Mouse (Mus musculus): ENCODE results near the gene Sertad3.

Gene Sertad3

DNA sequence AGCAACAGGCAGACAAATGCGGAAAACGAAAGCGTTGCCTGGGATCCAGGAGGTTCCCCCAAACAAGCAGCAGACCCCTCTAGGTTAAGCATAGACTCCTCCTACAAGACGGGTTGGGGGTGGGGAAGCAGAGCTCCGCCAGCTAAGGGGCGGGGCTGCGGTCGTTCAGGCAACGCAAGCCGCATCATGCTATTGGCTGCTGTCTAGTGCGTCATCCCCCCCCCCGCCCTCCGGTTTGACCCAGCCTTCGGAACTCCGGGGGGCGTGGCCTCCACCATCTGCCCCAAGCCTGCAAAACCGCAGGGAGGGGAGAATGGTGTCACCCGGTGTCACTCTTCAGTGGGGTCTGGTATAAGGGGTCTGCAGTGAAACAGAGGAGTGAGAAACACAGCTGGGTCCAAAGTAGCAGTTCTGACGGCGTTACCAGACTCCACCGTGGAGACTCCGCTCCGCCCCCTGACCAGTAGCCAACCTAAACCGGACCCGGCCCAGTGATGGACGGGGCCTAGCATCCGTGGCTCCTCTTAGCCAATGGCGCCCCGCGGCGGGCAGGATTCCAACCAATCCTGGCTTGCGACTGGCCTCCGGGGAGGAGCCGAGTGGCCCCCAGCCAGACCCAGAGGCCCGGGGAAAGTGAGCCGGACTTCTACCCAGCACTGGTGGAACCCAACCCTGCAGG is at the start of gene Sertad3:
TSS of gene Sertad3 (plus strand) at position 613 of the 679 bp plus-strand sequence.
- under 1% methylated on average over 36 of the region's 36 CpGs for WGBS

DNA sequence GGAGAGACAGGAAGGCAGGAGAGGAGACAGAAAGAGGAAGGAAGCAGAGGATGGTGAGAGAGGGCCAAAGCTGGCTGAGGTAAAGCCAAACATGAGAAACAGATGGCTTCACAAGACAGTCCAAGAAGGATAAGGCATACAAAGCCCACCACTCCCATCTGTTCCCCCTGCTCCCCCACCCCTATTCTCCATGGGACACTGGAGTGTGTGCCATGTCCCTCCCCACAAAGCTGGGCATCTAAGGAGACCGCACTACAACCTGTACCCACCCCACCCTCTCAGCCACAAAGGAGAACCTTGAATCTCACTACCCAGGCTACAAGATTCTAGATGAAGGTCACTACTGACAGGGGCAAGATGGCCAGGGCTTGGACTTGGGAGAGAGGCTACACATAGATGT is 46.2 kb upstream of the Sertad3 start:
- 95% methylated on average over 1 of the region's 1 CpGs for WGBS

DNA sequence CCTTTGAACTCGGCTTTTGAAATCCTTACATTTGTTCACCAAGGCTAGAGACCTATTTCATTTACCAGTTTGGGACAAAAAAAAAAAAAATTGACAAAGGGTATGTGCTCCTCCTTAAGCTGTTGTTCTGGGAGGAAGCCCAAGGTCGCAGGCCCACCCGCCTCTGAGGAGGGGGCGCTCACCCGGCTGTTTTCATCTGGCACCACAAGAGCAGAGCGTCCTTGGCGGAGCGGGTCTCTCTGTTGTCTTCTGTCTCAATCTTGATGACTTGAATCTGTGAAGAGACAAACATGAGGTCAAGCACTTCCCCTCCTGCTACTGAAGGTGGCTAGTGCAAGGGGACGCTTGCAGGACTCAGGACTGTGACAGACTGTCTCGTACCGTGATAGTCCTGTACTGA is 45.6 kb upstream of the Sertad3 start:
- 80% methylated on average over 11 of the region's 11 CpGs for WGBS

GRCm38 (mm10) chr7:27429135-27429534 is 44.4 kb upstream of the Sertad3 start:
- 50% methylated on average over 2 of the region's 2 CpGs for WGBS

DNA sequence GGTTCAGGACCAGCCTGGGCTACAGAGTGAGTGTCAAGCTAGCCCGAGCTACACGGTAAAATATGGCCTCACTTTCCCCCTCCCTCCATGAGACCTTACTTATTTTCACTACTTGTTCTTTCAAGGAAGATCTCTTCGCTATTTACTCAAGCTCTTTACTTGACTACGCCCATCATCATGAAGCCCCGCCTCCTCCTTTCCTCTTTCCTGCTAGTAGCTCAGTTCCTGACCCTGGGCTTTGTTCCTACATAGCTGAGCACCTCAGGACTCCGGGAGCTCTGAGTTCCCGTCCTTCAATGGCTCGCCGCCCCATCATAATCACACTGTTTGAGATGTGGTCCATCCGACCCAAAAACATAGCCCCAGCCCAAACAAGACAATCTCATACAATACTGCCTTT is 40.2 kb upstream of the Sertad3 start:
- WGBS: 56% methylated on average over 10 of the region's 10 CpGs

GRCm38 (mm10) chr7:27433794-27434193 is 39.8 kb upstream of the Sertad3 start:
- WGBS: 37% methylated on average over 10 of the region's 10 CpGs

DNA sequence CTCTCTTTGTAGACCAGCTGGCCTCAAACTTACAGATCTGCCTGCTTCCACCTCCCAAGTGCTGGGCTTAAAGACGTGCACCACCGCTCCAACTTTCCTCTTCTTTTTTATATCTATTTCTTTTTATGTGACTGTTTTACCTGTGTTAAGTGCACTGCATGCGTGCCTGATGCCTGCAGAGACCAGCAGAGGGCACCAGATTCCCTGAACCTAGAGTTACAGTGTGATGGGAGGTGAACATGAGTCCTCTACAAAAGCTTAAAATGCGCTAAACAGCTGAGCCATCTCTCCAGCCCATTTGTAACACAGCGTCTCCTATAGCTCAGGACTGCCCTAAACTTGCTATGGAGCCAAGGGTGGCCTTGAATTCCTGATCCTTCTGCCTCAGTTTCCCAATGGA is 36.0 kb upstream of the Sertad3 start:
- 71% methylated on average over 5 of the region's 5 CpGs for WGBS

- 80% methylated on average over 4 of the region's 4 CpGs for WGBS
Observed at GRCm38 (mm10) chr7:27440014-27440413, 33.6 kb upstream of the Sertad3 start.

- 7% methylated on average over 18 of the region's 18 CpGs for WGBS
Observed at GRCm38 (mm10) chr7:27446051-27446450, 27.5 kb upstream of the Sertad3 start.

DNA sequence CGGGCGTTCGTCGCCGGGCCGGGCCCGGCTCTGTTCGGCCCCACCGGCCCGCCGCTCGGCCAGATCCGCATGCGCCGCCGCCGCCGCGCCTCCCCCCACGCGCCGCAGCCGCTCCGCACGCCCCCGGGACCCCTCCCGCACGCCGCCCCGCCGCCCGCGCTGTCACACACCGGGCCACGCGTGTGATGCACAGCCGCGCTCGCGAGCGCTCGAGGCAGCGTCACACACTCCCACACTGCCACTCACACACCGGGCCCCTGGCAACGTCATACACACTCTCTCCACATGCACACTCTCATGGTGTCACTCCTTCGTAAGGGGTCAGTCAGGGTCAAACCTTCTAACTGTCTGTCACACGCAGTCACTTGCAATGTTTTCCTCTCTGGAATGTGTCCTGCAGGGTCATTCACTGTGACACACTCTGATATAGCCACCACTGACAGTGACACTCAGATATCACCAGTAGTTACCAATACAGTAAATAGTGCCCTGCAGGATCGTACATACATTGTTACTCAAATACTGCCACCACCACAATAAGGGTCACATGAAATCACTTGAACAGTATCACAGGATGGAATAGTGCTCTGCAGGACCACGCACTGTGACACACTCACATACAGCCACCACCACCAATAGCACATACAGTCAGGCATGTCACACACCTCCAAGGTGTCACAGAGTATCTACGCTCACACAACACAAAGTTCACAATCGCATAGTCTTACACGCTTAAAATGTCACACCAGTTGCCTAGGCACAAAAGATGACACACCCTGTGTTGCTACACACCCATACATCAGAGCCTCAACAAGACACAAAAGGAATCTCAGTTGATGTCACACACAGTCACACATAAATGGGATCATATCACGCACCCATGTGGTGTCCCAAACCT is 26.8 kb upstream of the Sertad3 start:
- 4% methylated on average over 53 of the region's 53 CpGs for WGBS

- WGBS: under 1% methylated on average over 54 of the region's 54 CpGs
Observed at GRCm38 (mm10) chr7:27447419-27448286, 25.9 kb upstream of the Sertad3 start, which contains the start of the genes Sptbn4 and Blvrb. Gene Sptbn4, minus strand, starts transcription at chr7:27447686. Gene Blvrb, plus strand, starts transcription at chr7:27447978.

DNA sequence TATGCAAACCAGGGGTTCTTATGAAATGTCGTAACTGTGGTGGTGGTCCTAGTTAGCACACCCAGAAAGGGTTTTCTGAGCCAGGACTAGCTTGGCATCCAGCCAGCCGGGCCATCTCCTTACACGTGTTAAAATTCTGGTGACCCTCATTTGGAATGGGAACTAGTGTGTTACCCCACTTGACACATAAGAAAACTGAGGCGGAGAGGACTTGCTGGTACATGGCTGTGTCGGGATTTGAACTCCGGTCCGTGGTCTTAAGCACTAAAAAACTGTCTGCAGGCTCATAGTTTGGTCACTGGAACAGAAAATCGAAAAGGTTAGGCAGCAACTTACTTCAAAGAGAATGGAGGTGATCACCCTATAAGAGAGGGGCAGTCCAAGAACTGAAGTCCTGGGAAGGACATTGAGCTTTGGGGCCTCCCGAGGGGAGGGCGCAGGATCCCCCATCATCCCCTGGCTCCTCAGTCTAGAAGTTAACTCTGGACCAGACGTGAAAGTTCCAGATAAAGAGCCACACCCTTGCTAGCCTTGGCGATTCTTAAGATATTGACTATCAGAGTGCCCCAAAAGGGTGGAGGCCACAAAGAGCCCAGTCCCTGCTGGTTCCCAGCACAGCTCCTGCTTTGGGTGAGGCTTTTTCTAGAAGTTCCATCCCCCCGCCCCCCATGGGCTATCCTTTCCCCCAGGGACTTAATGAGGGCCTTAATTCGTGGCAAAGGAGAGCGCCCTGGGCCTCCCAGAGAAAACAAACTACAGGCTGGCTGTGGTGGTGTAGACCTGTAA is 25.0 kb upstream of the Sertad3 start:
- WGBS: 59% methylated on average over 15 of the region's 15 CpGs

GRCm38 (mm10) chr7:27449256-27449862 is 24.2 kb upstream of the Sertad3 start:
- 65% methylated on average over 10 of the region's 10 CpGs for WGBS

GRCm38 (mm10) chr7:27451359-27451758 is 22.2 kb upstream of the Sertad3 start:
- 97% methylated on average over 2 of the region's 2 CpGs for WGBS

DNA sequence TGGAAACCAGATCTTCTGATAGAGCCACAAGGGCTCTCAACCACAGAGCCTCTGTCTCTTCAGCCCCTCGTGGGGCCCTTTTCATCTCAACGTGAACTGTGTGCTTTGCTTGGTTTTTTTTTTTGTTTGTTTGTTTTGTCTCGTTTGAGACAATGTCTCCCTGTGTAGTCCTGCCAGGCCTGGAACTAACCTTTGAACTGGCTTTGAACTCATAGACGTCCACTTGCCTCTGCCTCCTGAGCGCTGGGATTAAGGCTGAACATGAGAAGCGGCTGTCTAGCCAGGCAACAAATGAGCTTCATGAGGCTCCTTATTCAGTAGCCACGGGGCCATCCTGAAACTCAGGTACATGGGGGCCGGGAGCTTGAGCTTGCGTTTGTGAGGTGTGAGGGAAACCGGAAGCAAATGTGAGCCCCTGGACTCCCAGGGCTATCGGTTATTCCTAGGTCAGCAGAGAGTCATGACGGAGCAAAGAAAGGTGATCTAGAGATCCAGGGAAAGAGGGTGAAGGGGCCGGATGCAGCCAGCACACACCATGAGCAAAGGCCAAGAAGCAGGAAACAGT is 21.3 kb upstream of the Sertad3 start:
- 72% methylated on average over 13 of the region's 13 CpGs for WGBS

DNA sequence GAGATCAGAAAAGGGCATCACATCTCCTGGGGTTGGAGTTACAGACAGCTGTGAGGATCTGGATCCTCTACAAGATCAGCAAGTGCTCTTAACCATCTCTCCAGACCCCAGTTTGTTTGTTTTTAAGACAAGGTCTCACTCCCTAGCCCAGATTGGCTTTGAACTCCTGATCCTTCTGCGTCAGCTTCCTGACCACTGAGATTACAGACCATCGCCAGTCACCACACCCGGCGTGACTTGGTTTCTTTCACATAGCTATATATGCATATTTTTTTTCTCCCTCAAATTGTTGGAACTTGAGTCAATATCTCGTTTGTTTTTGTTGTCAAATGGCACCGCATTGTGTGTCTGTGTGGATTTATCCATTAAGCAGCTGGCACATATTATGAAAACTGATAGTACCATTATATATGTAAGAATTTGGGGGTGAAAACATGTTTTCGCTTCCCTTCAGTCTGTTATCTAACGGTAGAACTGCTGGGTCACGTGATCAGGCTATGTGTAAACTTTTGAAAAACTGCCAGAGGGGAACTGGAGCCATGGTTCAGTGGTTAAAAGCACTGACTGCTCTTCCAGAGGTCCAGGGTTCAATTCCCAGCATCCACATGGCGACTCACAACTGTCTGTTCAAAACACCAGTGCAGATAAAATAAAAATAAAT is 19.0 kb upstream of the Sertad3 start:
- 77% methylated on average over 10 of the region's 10 CpGs for WGBS

DNA sequence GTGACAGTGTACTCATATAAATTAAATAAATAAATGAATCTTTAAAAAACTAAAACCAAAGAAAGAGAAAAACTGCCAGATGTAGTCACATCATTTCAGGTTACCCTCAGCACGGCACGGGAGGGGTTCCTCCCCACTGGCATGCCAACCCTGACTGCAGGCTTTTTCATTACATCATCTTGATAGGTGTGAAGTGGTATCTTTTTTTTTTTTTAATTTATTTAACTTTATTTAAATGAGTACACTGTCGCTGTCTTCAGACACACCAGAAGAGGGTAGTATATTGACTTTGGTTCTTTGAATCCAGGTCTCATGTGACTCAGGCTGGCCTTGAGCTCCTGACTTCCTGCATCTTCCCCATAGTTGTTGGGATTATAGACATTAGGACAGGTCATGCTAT is 18.3 kb upstream of the Sertad3 start:
- WGBS: 88% methylated on average over 3 of the region's 3 CpGs

DNA sequence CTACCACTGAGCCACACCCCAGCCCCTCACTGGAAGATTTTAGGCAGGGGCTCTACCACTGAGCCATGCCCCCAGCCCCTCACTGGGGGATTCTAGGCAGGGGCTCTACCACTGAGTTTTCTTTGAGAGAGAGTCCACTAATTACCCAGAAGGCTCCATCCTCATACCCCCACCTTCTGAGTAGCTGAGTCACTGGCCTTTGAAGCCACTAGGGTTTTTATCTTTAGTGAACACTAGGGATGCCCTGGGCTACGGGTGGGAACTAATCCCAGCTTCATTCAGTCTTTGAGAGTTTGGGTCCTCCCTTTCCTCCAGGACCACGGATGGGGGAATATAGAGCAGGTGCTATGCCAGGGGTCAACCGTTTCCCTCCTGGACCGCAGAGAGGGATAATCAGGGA is 15.0 kb upstream of the Sertad3 start:
- 91% methylated on average over 4 of the region's 4 CpGs for WGBS

- 87% methylated on average over 5 of the region's 5 CpGs for WGBS
Observed at GRCm38 (mm10) chr7:27459640-27460039, 13.9 kb upstream of the Sertad3 start.

GRCm38 (mm10) chr7:27460477-27460876 is 13.1 kb upstream of the Sertad3 start:
- 91% methylated on average over 6 of the region's 6 CpGs for WGBS

Data from cerebral cortex, adult 2 months (tissue).